In genomic region chr13:45005861-45006260, GRCm38 (mm10) we compare ENCODE assay signal across 13 mouse cellular contexts. TPM values are rescaled to one million over a fixed set of nuclear protein-coding genes. Genes with fewer than 3 reads are reported as not detected.
DNase-seq lines count a peak whose midpoint lies in the region; ATAC-seq and TF ChIP-seq lines count a peak whose summit lies in the region.
"Had no signal": no experiment of that assay in that cellular context is flagged by ENCODE, and none has a peak within 500 bp of the region (broad histone marks: within the 10 kb centered on the region; RNA-seq: fewer than 3 reads in every experiment).

No protein-coding gene starts in this region.

- no peak for TF ChIP-seq POLR2A in CH12.LX (IDR thresholded peaks at IDR 0.05; ENCODE audit: low read depth, low read length)

- no peaks in the 10 kb centered on the region for H3K27me3 ChIP-seq in hindbrain, embryonic 10.5 days (ENCODE audit: insufficient read depth, poor library complexity, severe bottlenecking)
- no peaks in the 10 kb centered on the region for H3K27me3 ChIP-seq in hindbrain, embryonic 14.5 days (ENCODE audit: control insufficient read depth, insufficient read depth, low read length)
- H3K27me3 ChIP-seq in CH12.LX (replicated peaks): no peaks in the 10 kb centered on the region
- H3K27me3 ChIP-seq in midbrain, embryonic 14.5 days (ENCODE audit: control insufficient read depth, insufficient read depth, low read length): no peaks in the 10 kb centered on the region
- H3K27me3 ChIP-seq: lung, embryonic 15.5 days had no signal

- peak; percentile 62 for TF ChIP-seq EP300 in CH12.LX (IDR thresholded peaks at IDR 0.05; ENCODE audit: low read length)

- H3K4me2 ChIP-seq in hindbrain, embryonic 14.5 days (replicated peaks): no peak overlapping the region
- no peak overlapping the region for H3K4me2 ChIP-seq in CH12.LX (ENCODE audit: insufficient read depth, low read depth, poor library complexity, severe bottlenecking)
- no peak overlapping the region for H3K4me2 ChIP-seq in midbrain, embryonic 14.5 days (ENCODE audit: low read length)
- H3K4me2 ChIP-seq: lung, embryonic 15.5 days had no signal

- no peak for ATAC-seq in hindbrain, embryonic 14.5 days (ENCODE audit: low FRiP score)
- no peak for ATAC-seq in midbrain, embryonic 14.5 days (ENCODE audit: low FRiP score, low TSS enrichment)
- ATAC-seq in erythroblast, adult 5-6 weeks (replicated peaks; ENCODE audit: low FRiP score, poor library complexity, severe bottlenecking): no peak
- ATAC-seq: forebrain, postnatal 0 days had no signal

- peak; percentile 27 for DNase-seq in hindbrain, embryonic 10.5 days (ENCODE audit: low spot score)
- no peak for DNase-seq in hindbrain, embryonic 14.5 days (ENCODE audit: low spot score)
- peak; percentile 77 for DNase-seq in CH12.LX (ENCODE audit: extremely low read depth)
- peak; percentile 49 for DNase-seq in kidney, adult 18-20 months
- no peak for DNase-seq in testis, postnatal 14 days (ENCODE audit: low spot score)
- no peak for DNase-seq in midbrain, embryonic 14.5 days
- DNase-seq: cerebellum, adult 9-10 months; forebrain, postnatal 0 days; layer of hippocampus, postnatal 36 days; right cerebral cortex, postnatal 25 days had no signal

- H3K9me3 ChIP-seq in hindbrain, embryonic 10.5 days: 0 out of 2 replicates have a peak, but pooled peaks cover 3% of the 10 kb centered on the region
- no peaks in the 10 kb centered on the region for H3K9me3 ChIP-seq in hindbrain, embryonic 14.5 days (ENCODE audit: control insufficient read depth, low read length)
- peaks cover 3% of the 10 kb centered on the region for H3K9me3 ChIP-seq in CH12.LX (replicated peaks; ENCODE audit: low read length)
- H3K9me3 ChIP-seq in midbrain, embryonic 14.5 days (ENCODE audit: control insufficient read depth, low read length): no peaks in the 10 kb centered on the region
- H3K9me3 ChIP-seq: lung, embryonic 15.5 days had no signal

- WGBS in hindbrain, embryonic 10.5 days: 65% methylated on average over 7 of the region's 7 CpGs
- WGBS in hindbrain, embryonic 14.5 days: 77% methylated on average over 7 of the region's 7 CpGs
- 8% methylated on average over 7 of the region's 7 CpGs for WGBS in macrophage (ENCODE audit: missing documents)
- 87% methylated on average over 7 of the region's 7 CpGs for WGBS in midbrain, embryonic 14.5 days

- no peak for TF ChIP-seq CTCF in CH12.LX (conservative IDR thresholded peaks at IDR 0.05 in 1 of 2, IDR thresholded peaks at IDR 0.05 in 1 of 2; ENCODE audit: low read depth in 2 of 2, low read length in 2 of 2)

- TF ChIP-seq RAD21 in CH12.LX (IDR thresholded peaks at IDR 0.05; ENCODE audit: low read depth, low read length): no peak

- no peaks in the 10 kb centered on the region for H3K36me3 ChIP-seq in hindbrain, embryonic 10.5 days
- no peaks in the 10 kb centered on the region for H3K36me3 ChIP-seq in hindbrain, embryonic 14.5 days (replicated peaks; ENCODE audit: control insufficient read depth, insufficient read depth)
- H3K36me3 ChIP-seq in CH12.LX (replicated peaks in 1 of 2; ENCODE audit: control insufficient read depth in 1 of 2, insufficient read depth in 1 of 2, low read length in 1 of 2) (no peaks in the 10 kb centered on the region), macrophage (ENCODE audit: inconsistent target) (no peaks in the 10 kb centered on the region)
- no peaks in the 10 kb centered on the region for H3K36me3 ChIP-seq in midbrain, embryonic 14.5 days (ENCODE audit: control insufficient read depth, insufficient read depth, low read length)
- H3K36me3 ChIP-seq: lung, embryonic 15.5 days had no signal

- H3K79me2 ChIP-seq in CH12.LX (replicated peaks; ENCODE audit: control insufficient read depth, extremely low read depth, insufficient read depth, poor library complexity, severe bottlenecking): no peaks in the 10 kb centered on the region
- H3K79me2 ChIP-seq in macrophage (ENCODE audit: inconsistent target): peaks cover 8% of the 10 kb centered on the region

- no peak overlapping the region for H3K9ac ChIP-seq in hindbrain, embryonic 14.5 days
- H3K9ac ChIP-seq in CH12.LX (ENCODE audit: insufficient read depth, low read depth): no peak overlapping the region
- H3K9ac ChIP-seq in midbrain, embryonic 14.5 days (replicated peaks; ENCODE audit: low read length): no peak overlapping the region
- H3K9ac ChIP-seq: forebrain, postnatal 0 days; lung, embryonic 15.5 days had no signal

- H3K4me3 ChIP-seq in hindbrain, embryonic 10.5 days: no peak overlapping the region
- H3K4me3 ChIP-seq in hindbrain, embryonic 14.5 days (replicated peaks; ENCODE audit: low read length): no peak overlapping the region
- H3K4me3 ChIP-seq in CH12.LX (replicated peaks in 1 of 3; ENCODE audit: low read depth in 2 of 3, low read length in 2 of 3, poor library complexity in 1 of 3) (no peak overlapping the region), macrophage (ENCODE audit: inconsistent target) (no peak overlapping the region)
- H3K4me3 ChIP-seq in midbrain, embryonic 14.5 days (replicated peaks; ENCODE audit: low read depth, low read length): no peak overlapping the region
- H3K4me3 ChIP-seq: lung, embryonic 15.5 days had no signal

- no peak overlapping the region for H3K27ac ChIP-seq in hindbrain, embryonic 10.5 days
- no peak overlapping the region for H3K27ac ChIP-seq in hindbrain, embryonic 14.5 days
- H3K27ac ChIP-seq in CH12.LX (ENCODE audit: insufficient read depth, low read depth) (no peak overlapping the region), macrophage (peak overlapping the region; percentile 89)
- no peak overlapping the region for H3K27ac ChIP-seq in midbrain, embryonic 14.5 days (replicated peaks; ENCODE audit: low read depth, low read length)
- H3K27ac ChIP-seq: lung, embryonic 15.5 days had no signal

- H3K4me1 ChIP-seq in hindbrain, embryonic 10.5 days (replicated peaks): peaks cover 19% of the 10 kb centered on the region
- H3K4me1 ChIP-seq in hindbrain, embryonic 14.5 days (replicated peaks; ENCODE audit: control insufficient read depth, insufficient read depth, low read length): peaks cover 6% of the 10 kb centered on the region; the same call in 1 of the 2 replicates
- H3K4me1 ChIP-seq in CH12.LX (ENCODE audit: control insufficient read depth in 1 of 2, insufficient read depth in 2 of 2): peaks cover 0 to 40% of the 10 kb centered on the region in 2 experiments; a peak in 2 of 4 replicates
- peaks cover 7% of the 10 kb centered on the region; the same call in 1 of the 2 replicates for H3K4me1 ChIP-seq in midbrain, embryonic 14.5 days (ENCODE audit: control insufficient read depth, insufficient read depth, low read length)

- in situ Hi-C loops in CH12.LX (cut with MboI; ENCODE audit: low pct_ligation_motif_present, low pct_unique_long_range_greater_than_20kb, low sequenced_read_pairs): no loop called here

- dilution Hi-C loops in CH12.LX (cut with MboI; ENCODE audit: extremely low pct_ligation_motif_present, extremely low pct_unique_long_range_greater_than_20kb, low sequenced_read_pairs): no loop called here

TF ChIP-seq in CH12.LX, 34 proteins besides CTCF, POLR2A, EP300 and RAD21:
- TF ChIP-seq RCOR1 (conservative IDR thresholded peaks at IDR 0.05; ENCODE audit: low read depth, low read length) (no peak), ETS1 (conservative IDR thresholded peaks at IDR 0.05; ENCODE audit: low read depth, low read length) (peak; percentile 82), ELF1 (IDR thresholded peaks at IDR 0.05; ENCODE audit: low read depth, low read length) (0 out of 2 replicates have a peak, but pooled peaks have one; percentile 19), BHLHE40 (IDR thresholded peaks at IDR 0.05; ENCODE audit: low read depth, low read length) (peak; percentile 95), HCFC1 (IDR thresholded peaks at IDR 0.05; ENCODE audit: low read depth, low read length) (no peak), TCF12 (IDR thresholded peaks at IDR 0.05; ENCODE audit: low read depth, low read length) (peak; percentile 35; the same call in 1 of the 2 replicates)

RNA-seq across cellular contexts. Expression of gene Dtnbp1, which starts 3.9 kb away (rescaled TPM):
- 80.7 and 85.4 TPM in 2 replicates for polyA plus RNA-seq in hindbrain, embryonic 10.5 days (2016; fragmentation: Nextera tagmentation; extraction: Ambion mirVana)
- polyA plus RNA-seq in hindbrain, embryonic 14.5 days (2014; fragmentation: Nextera tagmentation; extraction: Ambion mirVana): 129 and 132 TPM in 2 replicates
- total RNA-seq in CH12.LX (2012; rRNA removed) (32.0 and 32.4 TPM in 2 replicates), CH12.LX (2014; rRNA removed) (35.9 and 37.0 TPM in 2 replicates)
- polyA plus RNA-seq in CH12.LX (2012; ENCODE audit: insufficient read length, low read depth) (69.2 and 85.0 TPM in 2 replicates), macrophage (2018) (125 to 155 TPM (median 146 TPM) in 3 replicates)
- 100 to 1,000 TPM in 19 of 26 experiments, 10 to 100 TPM in 7; 54.4 to 318 (median 136) TPM for total RNA-seq in macrophage (2018; cell fraction: chromatin; rRNA removed)
- 100 to 1,000 TPM; 107 to 202 (median 147) TPM for total RNA-seq in macrophage (2018; cell fraction: cytosol; rRNA removed)
- 100 to 1,000 TPM in 17 of 26 experiments, 10 to 100 TPM in 9; 53.3 to 191 (median 113) TPM for total RNA-seq in macrophage (2018; cell fraction: nucleus; rRNA removed)
- polyA plus RNA-seq in midbrain, embryonic 14.5 days (2014; fragmentation: Nextera tagmentation; extraction: Ambion mirVana): 131 and 149 TPM in 2 replicates
- total RNA-seq in erythroblast, adult 5-6 weeks (2015; ENCODE audit: low replicate concordance): 11.9 and 25.9 TPM in 2 replicates
- 13.5 and 25.1 TPM in 2 replicates for total RNA-seq in erythroblast, adult 5-6 weeks (2017; ENCODE audit: low replicate concordance)

Comparison
In these comparisons a context has a peak if more than half of its experiments do, and no peak if none do; other contexts are left out.
1. DNase-seq: peak in hindbrain, embryonic 10.5 days (single experiment), CH12.LX (single experiment) and kidney, adult 18-20 months (single experiment); none in hindbrain, embryonic 14.5 days (single experiment), testis, postnatal 14 days (single experiment) and midbrain, embryonic 14.5 days (single experiment).